Mouse (Mus musculus) heart, embryonic 13.5 days (tissue): ENCODE data around the gene Cela1. TPM values are rescaled to one million over a fixed set of nuclear protein-coding genes. Genes with fewer than 3 reads are reported as not detected.
A peak's percentile ranks its signal among the peaks of the same experiment; 100 is the strongest.

Experiments
- ATAC-seq: fragments of 200-750 bp; cut with Nextera tagmentation; 2 replicates; pipeline ENCODE4 v1.8.0; 2017; ENCODE audit warnings: moderate TSS enrichment; ENCODE audit not compliant: insufficient number of reproducible peaks, low FRiP score, low TSS enrichment; ENCODE audit errors: extremely low read depth
- H3K27ac ChIP-seq: fragments of 300-500 bp; sonication (generic); replicated peaks from 2 replicates; pipeline ENCODE4 v1.5.1; 2015; ENCODE audit warnings: moderate library complexity, mild to moderate bottlenecking, inconsistent platforms
- H3K27me3 ChIP-seq: fragments of 300-500 bp; sonication (generic); replicated peaks from 2 replicates; pipeline ENCODE4 v1.6.1; 2015; ENCODE audit warnings: mild to moderate bottlenecking, inconsistent platforms
- H3K36me3 ChIP-seq: fragments of 300-500 bp; sonication (generic); 2 replicates; pipeline ENCODE4 v1.6.1; 2015; ENCODE audit warnings: mild to moderate bottlenecking, inconsistent platforms
- H3K4me1 ChIP-seq: fragments of 300-500 bp; sonication (generic); 2 replicates; pipeline ENCODE4 v1.6.1; 2015; ENCODE audit warnings: inconsistent platforms
- H3K4me2 ChIP-seq: fragments of 300-500 bp; sonication (generic); 2 replicates; pipeline ENCODE4 v1.6.1; 2015; ENCODE audit warnings: inconsistent platforms, mild to moderate bottlenecking, moderate library complexity
- H3K4me3 ChIP-seq: fragments of 300-500 bp; sonication (generic); 2 replicates; pipeline ENCODE4 v1.5.1; 2015; ENCODE audit warnings: moderate library complexity, mild to moderate bottlenecking, inconsistent platforms
- H3K9ac ChIP-seq: fragments of 300-500 bp; sonication (generic); 2 replicates; pipeline ENCODE4 v1.6.1; 2015; ENCODE audit warnings: inconsistent platforms, mild to moderate bottlenecking, moderate library complexity
- H3K9me3 ChIP-seq: fragments of 300-500 bp; sonication (generic); 2 replicates; pipeline ENCODE4 v1.6.1; 2016; ENCODE audit warnings: inconsistent platforms
- WGBS: fragments of 180-500 bp; shearing (Covaris S2); methylation state at CpG from one replicate; pipeline ENCODE4 v1.1.7; 2015; ENCODE audit warnings: mixed read lengths; 5-methylcytosine and 5-hydroxymethylcytosine counted together
- polyA plus RNA-seq: library from polyadenylated mRNA; unstranded; fragments of >200 nt; fragmentation: Nextera tagmentation; extraction: Ambion mirVana; gene quantifications from 2 replicates; pipeline ENCODE4 v1.2.1, GENCODE M21; 2015

Cela1 gene
- polyA plus RNA-seq, 1 experiment from 2014 or later = 1.7 TPM

DNA sequence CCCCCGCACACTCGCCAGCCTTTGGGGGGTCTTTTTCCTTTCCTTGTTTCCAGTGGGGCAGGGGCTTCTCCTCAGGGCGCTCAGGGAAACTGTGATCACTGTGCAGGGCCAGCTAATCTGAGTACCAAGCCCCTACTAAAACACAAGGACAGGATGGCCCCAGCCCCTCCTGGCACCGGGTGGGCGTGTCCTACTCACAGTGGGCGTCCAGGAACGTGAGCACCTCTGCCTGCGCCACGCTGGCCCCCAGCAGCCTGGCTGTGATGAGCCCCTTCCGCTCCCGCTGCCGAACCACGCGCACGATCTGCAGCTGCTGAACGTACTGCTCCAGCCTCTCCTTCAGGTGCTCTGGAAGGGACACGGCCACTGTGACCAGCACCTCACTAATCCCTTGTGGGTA lies 16.2 kb upstream of the Cela1 start:
- peaks cover 67% of the 10 kb centered on the region for H3K27me3 ChIP-seq
- peak overlapping the region; percentile 54 for H3K4me2 ChIP-seq
- 7% methylated on average over 17 of the region's 17 CpGs for WGBS
- no peaks in the 10 kb centered on the region for H3K9me3 ChIP-seq
- peaks cover 10% of the 10 kb centered on the region for H3K4me1 ChIP-seq
- H3K36me3 ChIP-seq = no peaks in the 10 kb centered on the region
- H3K27ac ChIP-seq = no peak overlapping the region
- H3K9ac ChIP-seq = 0 out of 2 replicates have a peak overlapping the region, but pooled peaks have one; percentile 19
- ATAC-seq = no peak
- peak overlapping the region; percentile 27 for H3K4me3 ChIP-seq

GRCm38 (mm10) chr15:100701856-100702255 lies 14.1 kb upstream of the Cela1 start:
- WGBS = 75% methylated on average over 6 of the region's 6 CpGs
- Histone ChIP-seq H3K9me3 (no peaks in the 10 kb centered on the region), H3K27ac (no peak overlapping the region), H3K4me3 (no peak overlapping the region), H3K4me2 (no peak overlapping the region), H3K4me1 (peaks cover 10% of the 10 kb centered on the region), H3K36me3 (no peaks in the 10 kb centered on the region), H3K9ac (no peak overlapping the region), H3K27me3 (peaks cover 63% of the 10 kb centered on the region)
- ATAC-seq = no peak

DNA sequence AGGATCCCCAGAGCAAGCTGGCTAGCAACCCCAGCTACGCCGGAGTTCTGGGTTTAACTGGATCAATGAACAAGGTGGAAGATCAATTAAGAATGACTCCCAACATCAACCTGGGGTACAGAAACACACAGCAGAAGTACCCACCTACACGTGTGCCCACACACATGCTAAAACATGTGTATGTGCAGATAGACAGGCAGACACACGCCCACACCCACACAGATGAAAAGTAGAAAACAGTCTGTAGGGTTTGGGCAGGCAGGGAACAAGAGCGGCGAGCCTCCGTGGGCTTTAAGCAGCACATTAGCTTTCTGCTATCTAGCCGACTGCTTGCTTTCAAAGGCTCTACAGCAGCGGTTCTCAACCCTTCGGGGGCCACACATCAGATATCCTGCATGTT lies 13.4 kb upstream of the Cela1 start:
- ATAC-seq = no peak
- no peaks in the 10 kb centered on the region for H3K36me3 ChIP-seq
- H3K9ac ChIP-seq = no peak overlapping the region
- no peak overlapping the region for H3K27ac ChIP-seq
- no peak overlapping the region for H3K4me2 ChIP-seq
- peaks cover 63% of the 10 kb centered on the region for H3K27me3 ChIP-seq
- WGBS = 56% methylated on average over 10 of the region's 10 CpGs
- no peak overlapping the region for H3K4me3 ChIP-seq
- peaks cover 10% of the 10 kb centered on the region for H3K4me1 ChIP-seq
- H3K9me3 ChIP-seq = no peaks in the 10 kb centered on the region

DNA sequence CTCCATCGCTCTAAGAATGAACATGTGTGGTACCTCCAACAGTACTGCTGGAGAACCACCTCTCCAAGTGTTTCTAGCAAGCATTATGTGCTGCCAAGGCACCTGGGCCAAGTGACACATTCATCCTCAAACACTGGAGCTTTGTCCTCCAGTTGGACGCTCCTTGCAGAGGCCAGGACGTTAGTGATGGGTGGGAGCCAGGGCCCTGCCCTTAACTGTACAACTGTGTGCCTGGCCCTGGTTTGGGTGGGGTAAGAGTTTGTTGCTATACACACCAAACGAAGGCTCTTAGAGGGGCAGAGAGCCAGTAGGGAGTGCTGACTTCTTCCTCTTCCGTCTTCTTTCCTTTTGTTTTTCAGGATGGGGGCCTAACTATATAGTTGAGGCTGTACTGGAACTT lies 12.7 kb upstream of the Cela1 start:
- no peak for ATAC-seq
- Histone ChIP-seq H3K27me3 (peaks cover 63% of the 10 kb centered on the region), H3K27ac (no peak overlapping the region), H3K36me3 (no peaks in the 10 kb centered on the region), H3K4me3 (no peak overlapping the region), H3K9me3 (no peaks in the 10 kb centered on the region), H3K4me2 (no peak overlapping the region), H3K4me1 (peaks cover 10% of the 10 kb centered on the region), H3K9ac (no peak overlapping the region)
- 61% methylated on average over 5 of the region's 5 CpGs for WGBS

DNA sequence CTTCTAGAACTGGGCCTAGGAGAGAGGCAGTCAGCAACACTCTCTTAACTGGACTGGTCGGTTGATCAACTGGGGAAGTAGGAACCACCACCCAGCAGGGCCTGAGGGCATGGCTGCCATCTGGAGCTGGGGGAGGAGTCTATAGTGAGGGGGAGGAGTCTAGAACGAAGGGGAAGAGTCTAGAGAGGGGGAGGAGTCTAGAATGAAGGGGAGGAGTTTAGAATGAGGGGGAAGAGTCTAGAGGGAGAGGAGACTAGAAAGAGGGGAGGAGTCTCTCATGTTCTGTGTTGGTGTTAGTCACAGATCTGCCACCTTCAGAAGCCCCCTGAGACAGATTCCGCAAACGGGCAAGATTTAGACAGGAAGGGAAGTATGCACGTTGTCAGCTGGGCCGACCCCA lies 11.7 kb upstream of the Cela1 start:
- Histone ChIP-seq H3K9me3 (no peaks in the 10 kb centered on the region), H3K4me1 (peaks cover 9% of the 10 kb centered on the region), H3K36me3 (no peaks in the 10 kb centered on the region), H3K27me3 (peaks cover 55% of the 10 kb centered on the region), H3K4me3 (no peak overlapping the region), H3K27ac (no peak overlapping the region), H3K9ac (no peak overlapping the region), H3K4me2 (no peak overlapping the region)
- 65% methylated on average over 6 of the region's 6 CpGs for WGBS
- no peak for ATAC-seq

GRCm38 (mm10) chr15:100698078-100698477 lies 10.4 kb upstream of the Cela1 start:
- 63% methylated on average over 10 of the region's 10 CpGs for WGBS
- Histone ChIP-seq H3K9ac (no peak overlapping the region), H3K4me3 (no peak overlapping the region), H3K27me3 (peaks cover 43% of the 10 kb centered on the region), H3K4me1 (no peaks in the 10 kb centered on the region), H3K36me3 (no peaks in the 10 kb centered on the region), H3K4me2 (no peak overlapping the region), H3K27ac (no peak overlapping the region), H3K9me3 (no peaks in the 10 kb centered on the region)
- no peak for ATAC-seq

DNA sequence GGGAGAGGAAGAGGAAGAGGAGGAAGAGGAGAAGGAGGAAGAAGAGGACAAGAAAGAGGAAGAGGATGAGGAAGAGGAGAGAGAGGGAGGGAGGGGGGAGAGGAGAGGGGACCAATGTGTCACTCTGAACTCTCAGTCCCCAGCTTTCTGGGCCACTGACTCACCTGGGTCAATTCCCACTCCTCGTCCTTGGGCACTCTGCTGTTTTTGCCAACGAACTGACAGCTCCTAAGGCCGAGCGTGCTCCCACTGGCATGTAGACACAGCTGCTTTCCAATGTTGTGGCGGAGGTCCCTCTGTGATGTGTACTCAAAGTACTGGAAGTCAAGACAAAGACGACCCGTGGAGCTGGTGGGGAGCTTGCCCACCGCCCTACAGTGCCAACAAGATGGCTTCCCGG lies 6.7 kb upstream of the Cela1 start:
- H3K36me3 ChIP-seq = 0 out of 2 replicates have a peak, but pooled peaks cover 3% of the 10 kb centered on the region
- peaks cover 7% of the 10 kb centered on the region; the same call in 1 of the 2 replicates for H3K4me1 ChIP-seq
- 77% methylated on average over 9 of the region's 9 CpGs for WGBS

DNA sequence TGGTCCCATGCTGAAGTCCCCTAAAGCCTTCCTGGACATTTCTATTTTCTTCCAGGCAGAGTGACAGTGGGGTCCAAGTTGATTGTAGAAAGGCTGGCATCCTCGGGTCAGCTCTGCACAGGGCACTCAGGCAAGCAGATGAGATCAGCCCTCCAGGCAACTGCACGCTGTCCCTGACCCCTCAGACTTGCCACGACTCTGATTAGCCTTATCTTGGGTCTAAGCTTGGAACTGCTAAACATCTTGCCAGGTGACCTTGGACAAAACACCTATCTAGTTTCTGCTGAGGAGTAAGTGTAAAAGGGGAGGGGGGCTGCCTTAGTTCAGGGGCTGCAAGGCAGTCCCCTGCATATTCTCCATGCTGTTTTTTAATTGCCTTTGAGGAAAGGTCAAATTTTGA lies 4.3 kb upstream of the Cela1 start:
- WGBS = 14% methylated on average over 3 of the region's 3 CpGs
- no peak overlapping the region for H3K4me2 ChIP-seq
- H3K4me1 ChIP-seq = peaks cover 15% of the 10 kb centered on the region
- ATAC-seq = no peak
- H3K36me3 ChIP-seq = 0 out of 2 replicates have a peak, but pooled peaks cover 3% of the 10 kb centered on the region
- H3K27ac ChIP-seq = no peak overlapping the region
- no peak overlapping the region for H3K9ac ChIP-seq
- peaks cover 11% of the 10 kb centered on the region for H3K9me3 ChIP-seq
- peaks cover 10% of the 10 kb centered on the region for H3K27me3 ChIP-seq
- H3K4me3 ChIP-seq = no peak overlapping the region

More for the DNA sequence above, 6.7 kb upstream of the Cela1 start:
- Histone ChIP-seq H3K27me3 (peaks cover 17% of the 10 kb centered on the region), H3K4me3 (no peak overlapping the region), H3K27ac (no peak overlapping the region), H3K9ac (no peak overlapping the region), H3K9me3 (peaks cover 11% of the 10 kb centered on the region), H3K4me2 (no peak overlapping the region)
- ATAC-seq = no peak

DNA sequence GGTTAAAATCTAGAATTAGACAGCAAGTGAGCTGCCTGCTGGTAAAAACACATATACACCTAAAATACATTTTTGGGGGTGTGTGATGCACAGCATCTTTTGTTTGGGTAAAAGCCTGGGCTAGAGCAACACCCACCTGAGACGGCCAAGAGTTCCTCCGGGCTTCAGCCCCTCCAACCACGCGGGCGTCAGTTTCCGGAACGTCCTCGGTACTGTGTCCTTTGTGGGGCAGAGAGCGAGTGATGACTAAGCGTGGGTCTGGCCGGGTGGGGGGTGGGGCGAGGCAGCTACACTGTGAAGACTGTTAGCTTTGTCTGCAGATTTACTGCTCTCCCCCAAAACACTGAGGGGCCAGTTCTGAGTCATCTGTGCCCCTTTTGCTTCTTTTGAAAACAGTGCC lies 732 bp downstream of the Cela1 start:
- WGBS = 33% methylated on average over 12 of the region's 12 CpGs
- Histone ChIP-seq H3K4me1 (peaks cover 26% of the 10 kb centered on the region), H3K9ac (0 out of 2 replicates have a peak overlapping the region, but pooled peaks have one; percentile 26), H3K4me3 (no peak overlapping the region), H3K4me2 (peak overlapping the region; percentile 30), H3K27ac (no peak overlapping the region), H3K9me3 (peaks cover 11% of the 10 kb centered on the region), H3K36me3 (0 out of 2 replicates have a peak, but pooled peaks cover 3% of the 10 kb centered on the region), H3K27me3 (peaks cover 15% of the 10 kb centered on the region)
- no peak for ATAC-seq

- Histone ChIP-seq H3K9ac (no peak overlapping the region), H3K4me3 (no peak overlapping the region), H3K27me3 (peaks cover 15% of the 10 kb centered on the region), H3K4me2 (no peak overlapping the region), H3K27ac (no peak overlapping the region), H3K36me3 (0 out of 2 replicates have a peak, but pooled peaks cover 3% of the 10 kb centered on the region), H3K4me1 (peaks cover 21% of the 10 kb centered on the region), H3K9me3 (peaks cover 11% of the 10 kb centered on the region)
- 72% methylated on average over 6 of the region's 6 CpGs for WGBS
- no peak for ATAC-seq
These were observed 1.3 kb downstream of the Cela1 start for GRCm38 (mm10) chr15:100686434-100686833.

DNA sequence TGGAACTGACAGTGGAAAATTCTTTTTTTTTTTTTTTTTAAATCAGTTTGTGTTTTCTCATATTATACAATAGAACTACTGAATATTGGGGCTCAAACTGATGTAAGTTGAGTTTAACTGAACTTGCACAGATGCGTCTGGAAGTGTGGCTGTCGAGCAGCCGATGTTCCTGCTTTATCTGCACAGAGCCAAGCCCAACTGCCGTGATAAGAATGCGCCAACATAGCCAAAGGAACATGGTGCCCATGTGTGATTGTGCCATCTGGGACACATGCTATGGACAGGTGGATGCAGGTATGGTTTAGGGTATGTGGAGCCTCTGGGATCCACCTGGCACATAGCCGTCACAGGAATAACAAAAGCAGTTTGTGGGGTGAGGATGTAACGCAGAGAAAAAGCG lies 1.9 kb downstream of the Cela1 start:
- Histone ChIP-seq H3K27me3 (peaks cover 15% of the 10 kb centered on the region), H3K4me3 (no peak overlapping the region), H3K4me1 (peaks cover 21% of the 10 kb centered on the region), H3K9ac (no peak overlapping the region), H3K36me3 (0 out of 2 replicates have a peak, but pooled peaks cover 3% of the 10 kb centered on the region), H3K9me3 (peaks cover 9% of the 10 kb centered on the region), H3K27ac (no peak overlapping the region), H3K4me2 (no peak overlapping the region)
- ATAC-seq = no peak
- 62% methylated on average over 8 of the region's 8 CpGs for WGBS

DNA sequence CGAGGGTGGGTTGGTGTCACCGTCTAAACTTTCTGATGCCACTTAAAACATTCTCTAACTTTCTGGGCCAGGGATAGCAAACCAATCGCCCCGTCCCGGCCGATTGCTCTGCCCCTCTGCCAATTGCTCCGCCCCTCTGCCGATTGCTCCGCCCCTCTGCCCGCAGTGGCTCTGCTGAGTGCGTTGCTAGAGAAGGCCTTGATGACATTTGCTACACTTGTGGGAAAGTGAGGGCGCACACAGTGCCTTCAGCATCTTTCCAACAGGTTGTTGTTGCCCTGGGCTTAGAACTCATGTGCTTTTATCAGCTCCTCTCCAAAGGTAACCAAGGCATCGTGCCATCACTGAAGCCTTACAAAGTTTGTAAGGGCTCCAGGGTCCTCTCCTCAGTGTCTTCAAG lies 2.5 kb downstream of the Cela1 start:
- no peak for ATAC-seq
- WGBS = 18% methylated on average over 13 of the region's 13 CpGs
- Histone ChIP-seq H3K4me2 (0 out of 2 replicates have a peak overlapping the region, but pooled peaks have one; percentile 4), H3K27me3 (peaks cover 15% of the 10 kb centered on the region), H3K4me1 (peaks cover 21% of the 10 kb centered on the region), H3K27ac (no peak overlapping the region), H3K9ac (no peak overlapping the region), H3K9me3 (peaks cover 3% of the 10 kb centered on the region; the same call in 1 of the 2 replicates), H3K4me3 (no peak overlapping the region), H3K36me3 (0 out of 2 replicates have a peak, but pooled peaks cover 1% of the 10 kb centered on the region)
